In the genomic region with DNA sequence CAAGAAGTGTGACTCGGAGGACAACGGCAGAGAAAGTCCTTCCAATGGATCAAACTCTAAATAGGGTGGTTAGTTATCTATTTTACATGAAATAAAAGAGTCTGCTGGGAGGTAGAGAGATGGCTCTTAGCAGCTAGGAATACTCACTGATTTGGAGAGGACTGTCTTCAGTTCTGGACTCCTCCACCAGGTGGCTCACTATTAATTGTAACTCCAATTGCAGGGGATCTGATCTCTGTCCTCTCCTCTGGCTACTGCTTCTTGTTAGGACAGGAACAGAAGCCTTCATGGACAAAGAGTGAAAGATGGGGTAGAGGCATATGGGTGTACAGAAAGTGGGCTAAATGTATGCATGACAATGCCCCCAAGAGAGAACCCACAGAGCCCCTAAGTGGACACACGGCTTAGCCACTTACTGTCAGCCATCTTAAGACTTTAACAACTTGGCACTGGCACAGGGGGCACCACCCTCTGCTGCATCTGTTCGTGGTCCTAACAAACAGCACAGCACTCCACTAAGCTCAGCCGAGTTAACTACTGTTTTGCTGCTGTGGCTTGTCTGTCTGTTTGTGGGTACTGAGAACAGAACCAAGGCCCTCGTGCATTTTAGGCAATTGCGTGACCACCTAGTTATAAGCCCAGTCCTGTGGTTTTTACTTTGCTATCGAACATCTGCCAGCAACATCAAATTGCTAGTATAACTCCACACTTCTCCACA, we compare ENCODE assay signal across 9 mouse cellular contexts. TPM values are rescaled to one million over a fixed set of nuclear protein-coding genes. Genes with fewer than 3 reads are reported as not detected.
DNase-seq lines count a peak whose midpoint lies in the region; ATAC-seq and TF ChIP-seq lines count a peak whose summit lies in the region.
"Had no signal": no experiment of that assay in that cellular context is flagged by ENCODE, and none has a peak within 500 bp of the region (broad histone marks: within the 10 kb centered on the region; RNA-seq: fewer than 3 reads in every experiment).

No protein-coding gene starts in this region.

- H3K36me3 ChIP-seq in G1E (replicated peaks) = no peaks in the 10 kb centered on the region
- no peaks in the 10 kb centered on the region for H3K36me3 ChIP-seq in midbrain, embryonic 14.5 days (ENCODE audit: control insufficient read depth, insufficient read depth, low read length)

- H3K4me2 ChIP-seq in midbrain, embryonic 14.5 days (ENCODE audit: low read length) = no peak overlapping the region

- DNase-seq in layer of hippocampus, adult 11-12 months (ENCODE audit: low spot score) = peak; percentile 60
- no peak for DNase-seq in layer of hippocampus, adult 9-11 months
- DNase-seq in G1E (ENCODE audit: low spot score) = peak; percentile 31
- peak; percentile 10 for DNase-seq in cerebellum, adult 11-12 months
- DNase-seq in layer of hippocampus, postnatal 10 days (ENCODE audit: low spot score in 2 of 2) = peak; percentile 64 to 72
- DNase-seq in midbrain, embryonic 14.5 days = peak; percentile 71
- DNase-seq in thymus, postnatal 25 days = peak; percentile 67

- no peaks in the 10 kb centered on the region; the same call in 1 of the 2 replicates for H3K4me1 ChIP-seq in G1E (ENCODE audit: insufficient read depth, low read depth, low read length)
- no peaks in the 10 kb centered on the region for H3K4me1 ChIP-seq in midbrain, embryonic 14.5 days (ENCODE audit: control insufficient read depth, insufficient read depth, low read length)

- WGBS in midbrain, embryonic 14.5 days = 84% methylated on average over 8 of the region's 8 CpGs

- H3K9ac ChIP-seq in midbrain, embryonic 14.5 days (replicated peaks; ENCODE audit: low read length) = no peak overlapping the region

- H3K27me3 ChIP-seq in G1E (ENCODE audit: insufficient read depth, low read length) = peaks cover 30% of the 10 kb centered on the region
- H3K27me3 ChIP-seq in midbrain, embryonic 14.5 days (ENCODE audit: control insufficient read depth, insufficient read depth, low read length) = no peaks in the 10 kb centered on the region

- H3K27ac ChIP-seq in midbrain, embryonic 14.5 days (replicated peaks; ENCODE audit: low read depth, low read length) = no peak overlapping the region

- no peak overlapping the region for H3K4me3 ChIP-seq in G1E (ENCODE audit: low read depth, low read length)
- H3K4me3 ChIP-seq in midbrain, embryonic 14.5 days (replicated peaks; ENCODE audit: low read depth, low read length) = no peak overlapping the region

- peak; percentile 60 for TF ChIP-seq CTCF in G1E (IDR thresholded peaks at IDR 0.05; ENCODE audit: low read depth, low read length)

- ATAC-seq in G1E (ENCODE audit: extremely low read depth, insufficient number of reproducible peaks, low FRiP score, poor library complexity, severe bottlenecking) = 0 out of 2 replicates have a peak, but pooled peaks have one; percentile 40
- ATAC-seq in granulocyte monocyte progenitor cell, adult 5-6 weeks (replicated peaks; ENCODE audit: poor library complexity, severe bottlenecking) = peak; percentile 81
- no peak for ATAC-seq in midbrain, embryonic 14.5 days (ENCODE audit: low FRiP score, low TSS enrichment)

- no peaks in the 10 kb centered on the region for H3K9me3 ChIP-seq in G1E (replicated peaks)
- H3K9me3 ChIP-seq in midbrain, embryonic 14.5 days (ENCODE audit: control insufficient read depth, low read length) = peaks cover 1% of the 10 kb centered on the region

RNA-seq across cellular contexts. Expression of gene Fcamr, which starts 3.6 kb away (rescaled TPM):
- total RNA-seq in G1E (2014; fragmentation: Nextera tagmentation) (not detected in 2 replicates), G1E (2017) (not detected in 2 replicates)
- not detected in 2 replicates for polyA plus RNA-seq in G1E (2012)
- total RNA-seq in granulocyte monocyte progenitor cell, adult 5-6 weeks (2014; fragmentation: Nextera tagmentation) = not detected in 2 replicates
- not detected in 2 replicates for total RNA-seq in granulocyte monocyte progenitor cell, adult 5-6 weeks (2017)
- not detected for total RNA-seq in layer of hippocampus, postnatal 10 days (2021)
- not detected in 2 replicates for polyA plus RNA-seq in midbrain, embryonic 14.5 days (2014; fragmentation: Nextera tagmentation; extraction: Ambion mirVana)
- polyA plus RNA-seq: lung, embryonic 16.5 days had no signal

RNA-seq across cellular contexts. Expression of gene Pigr, which starts 29.4 kb away (rescaled TPM):
- not detected in 2 replicates for total RNA-seq in G1E (2014; fragmentation: Nextera tagmentation)
- total RNA-seq in G1E (2017) = under 0.01 and 0.06 TPM in 2 replicates
- polyA plus RNA-seq in G1E (2012) = not detected in 2 replicates
- not detected in 2 replicates for total RNA-seq in granulocyte monocyte progenitor cell, adult 5-6 weeks (2014; fragmentation: Nextera tagmentation)
- total RNA-seq in granulocyte monocyte progenitor cell, adult 5-6 weeks (2017) = not detected in 2 replicates
- not detected for total RNA-seq in layer of hippocampus, postnatal 10 days (2021)
- polyA plus RNA-seq in midbrain, embryonic 14.5 days (2014; fragmentation: Nextera tagmentation; extraction: Ambion mirVana) = not detected in 2 replicates
